8 mouse cellular contexts compared by ENCODE assay signal in the genomic region with DNA sequence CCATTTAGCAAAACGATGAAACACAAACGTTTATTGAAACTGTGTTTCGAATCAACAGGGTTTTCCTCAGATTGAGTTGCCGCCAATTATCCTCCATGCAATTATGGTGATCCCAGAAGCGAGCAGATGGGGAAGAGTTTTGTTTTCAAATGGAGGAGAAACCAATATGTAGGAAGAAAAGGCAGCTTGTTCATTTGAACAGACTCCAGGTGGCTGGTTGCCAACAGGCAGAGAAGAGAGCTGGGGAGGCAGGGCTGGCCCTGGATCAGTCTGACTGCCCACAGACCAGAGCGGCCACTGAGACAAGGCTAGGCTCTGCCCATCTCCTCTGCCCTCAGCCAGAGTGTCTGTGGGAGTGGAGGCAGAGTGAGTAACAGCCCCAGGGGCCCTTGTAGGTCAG.
A peak's percentile ranks its signal among the peaks of the same experiment; 100 is the strongest.
DNase-seq lines count a peak whose midpoint lies in the region; ATAC-seq lines count a peak whose summit lies in the region.

No protein-coding gene starts in this region.

- H3K27me3 ChIP-seq in midbrain, embryonic 15.5 days (replicated peaks) = no peaks in the 10 kb centered on the region

- no peak overlapping the region for H3K4me3 ChIP-seq in midbrain, embryonic 15.5 days

- H3K9ac ChIP-seq in midbrain, embryonic 15.5 days = no peak overlapping the region

- 69% methylated on average over 6 of the region's 6 CpGs for WGBS in midbrain, embryonic 15.5 days

- peak; percentile 52 for ATAC-seq in midbrain, embryonic 15.5 days (replicated peaks)

- H3K36me3 ChIP-seq in midbrain, embryonic 15.5 days (replicated peaks) = no peaks in the 10 kb centered on the region

- H3K27ac ChIP-seq in midbrain, embryonic 15.5 days = no peak overlapping the region

- DNase-seq in gastrocnemius, postnatal 10 days = peak; percentile 37
- no peak for DNase-seq in gastrocnemius, adult 18-20 months (ENCODE audit: low spot score)
- DNase-seq in cerebellum, postnatal 10 days = peak; percentile 98
- DNase-seq in kidney, postnatal 25 days = peak; percentile 42 to 48
- no peak for DNase-seq in urinary bladder, adult 2 months (ENCODE audit: low spot score)
- DNase-seq in spleen, postnatal 36 days (ENCODE audit: low spot score in 2 of 2) = no peak
- no peak for DNase-seq in liver

- H3K4me1 ChIP-seq in midbrain, embryonic 15.5 days = no peaks in the 10 kb centered on the region

- no peaks in the 10 kb centered on the region for H3K9me3 ChIP-seq in midbrain, embryonic 15.5 days

- no peak overlapping the region for H3K4me2 ChIP-seq in midbrain, embryonic 15.5 days

Comparison
In these comparisons a context has a peak if more than half of its experiments do, and no peak if none do; other contexts are left out.
1. DNase-seq: peak in gastrocnemius, postnatal 10 days (single experiment), cerebellum, postnatal 10 days (2 of 2) and kidney, postnatal 25 days (2 of 2); none in gastrocnemius, adult 18-20 months (single experiment), urinary bladder, adult 2 months (single experiment), spleen, postnatal 36 days (0 of 2) and liver (single experiment).